Mouse (Mus musculus) olfactory bulb, adult 2 months (tissue): ENCODE measurements around the gene Stra6. TPM values are rescaled to one million over a fixed set of nuclear protein-coding genes. Genes with fewer than 3 reads are reported as not detected.
A peak's percentile ranks its signal among the peaks of the same experiment; 100 is the strongest.

Source experiments
- H3K27ac ChIP-seq: fragments of 200-500 bp; 2 replicates; pipeline ENCODE4 v1.5.1; 2012; ENCODE audit warnings: low read depth, low read length; ENCODE audit not compliant: insufficient read depth
- H3K4me1 ChIP-seq: fragments of 200-500 bp; 2 replicates; pipeline ENCODE4 v1.6.1; 2012; ENCODE audit warnings: low read length; ENCODE audit not compliant: control insufficient read depth, insufficient read depth
- H3K4me3 ChIP-seq: fragments of 200-500 bp; 2 replicates; pipeline ENCODE4 v1.5.1; 2012; ENCODE audit warnings: mild to moderate bottlenecking, low read depth, low read length, moderate library complexity; ENCODE audit not compliant: insufficient read depth
- CTCF ChIP-seq: fragments of 200-500 bp; IDR thresholded peaks from 2 replicates; pipeline ENCODE4 v1.5.1; 2012; ENCODE audit warnings: low read depth, mild to moderate bottlenecking, low read length, moderate library complexity; ENCODE audit not compliant: insufficient read depth
- POLR2A ChIP-seq: fragments of 200-500 bp; IDR thresholded peaks from 2 replicates; pipeline ENCODE4 v1.6.1; 2012; ENCODE audit warnings: mild to moderate bottlenecking, low read depth, low read length, moderate library complexity; ENCODE audit not compliant: insufficient read depth
- WGBS: fragments of 180-500 bp; shearing (Covaris S2); methylation state at CpG from one replicate; pipeline ENCODE4 v1.1.7; 2018; 5-methylcytosine and 5-hydroxymethylcytosine counted together
- polyA plus RNA-seq: library from polyadenylated mRNA; stranded (reverse); fragments of >200 nt; gene quantifications from 2 replicates; pipeline ENCODE4 v1.2.4, GENCODE M21; 2012; ENCODE audit warnings: low replicate concordance; ENCODE audit not compliant: missing spikeins, insufficient read depth, insufficient read length

Stra6 gene
- polyA plus RNA-seq, 1 experiment, result not detected

DNA sequence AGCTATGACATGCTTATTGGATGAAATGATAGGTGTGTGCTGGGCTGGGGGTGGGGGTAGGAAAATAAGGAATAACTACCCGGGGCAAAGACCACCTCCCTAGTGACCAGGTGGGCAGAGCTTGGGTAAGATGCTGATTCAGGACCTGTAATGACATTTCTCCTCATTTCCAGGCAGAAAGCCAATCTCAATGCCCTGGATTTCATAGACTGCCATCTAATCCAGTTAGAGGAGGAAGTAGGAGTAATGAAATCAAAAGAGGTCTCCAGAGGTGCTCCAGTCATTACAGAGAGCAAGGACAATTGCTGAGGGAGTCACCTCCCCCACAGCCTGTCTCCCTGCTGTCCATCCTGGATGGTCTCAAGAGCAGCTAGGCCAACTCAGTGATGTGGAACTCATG is 3.7 kb upstream of the Stra6 start:
- Histone ChIP-seq H3K4me3 (no peak overlapping the region), H3K4me1 (peaks cover 30% of the 10 kb centered on the region), H3K27ac (no peak overlapping the region)
- WGBS, result 28% methylated on average over 1 of the region's 1 CpGs
- TF ChIP-seq POLR2A (no peak), CTCF (no peak)

DNA sequence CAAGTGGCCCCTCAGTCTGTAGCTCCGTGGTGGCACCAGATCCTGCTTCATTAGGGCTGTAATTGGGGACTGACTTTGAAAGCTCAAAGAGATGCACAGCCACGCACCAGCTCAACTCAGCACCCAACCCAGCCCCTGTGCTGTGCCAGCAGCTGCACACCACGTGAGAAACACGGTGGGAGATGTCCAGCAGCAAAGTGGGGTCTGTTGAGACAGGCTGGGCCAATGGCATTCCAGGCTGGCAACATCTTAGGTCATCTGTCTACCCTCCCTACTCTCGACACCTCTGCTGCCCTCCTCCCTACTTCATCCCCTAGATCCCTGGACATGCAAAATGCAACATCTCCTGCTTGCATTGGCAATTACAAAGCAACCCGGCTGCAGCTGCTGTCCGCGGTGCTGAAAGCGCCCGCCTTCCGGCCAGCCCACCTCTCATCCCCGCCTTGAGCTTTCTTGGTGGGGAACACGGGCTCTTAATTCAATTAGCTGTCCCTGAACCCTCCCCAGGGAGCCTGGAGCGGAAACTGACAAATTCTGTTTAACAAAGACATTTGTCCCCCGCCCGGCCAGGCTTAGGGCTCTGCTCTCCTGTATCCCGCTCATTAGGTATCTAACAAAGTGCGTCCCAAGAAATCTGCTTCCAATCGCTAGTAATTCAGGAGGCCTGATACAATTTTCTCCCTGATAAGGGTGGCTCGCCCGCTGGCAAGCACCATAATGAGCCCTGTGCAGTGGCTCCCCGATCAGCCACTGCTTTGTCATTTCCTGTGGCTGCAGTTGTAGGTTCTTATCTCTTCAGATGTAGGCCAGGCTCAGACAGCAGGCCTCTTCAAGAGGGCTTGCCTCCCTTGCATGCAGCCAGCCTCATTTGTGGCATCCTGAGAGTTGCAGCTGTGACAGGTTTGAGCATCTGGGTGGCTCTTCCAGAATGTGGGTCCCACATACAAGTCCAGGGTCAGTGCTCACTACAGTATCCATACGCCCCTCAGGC is 2.6 kb upstream of the Stra6 start:
- H3K4me1 ChIP-seq, result peaks cover 27% of the 10 kb centered on the region
- WGBS, result 39% methylated on average over 23 of the region's 23 CpGs
- peak overlapping the region; percentile 69 for H3K27ac ChIP-seq
- no peak for TF ChIP-seq CTCF
- TF ChIP-seq POLR2A, result no peak
- no peak overlapping the region for H3K4me3 ChIP-seq

DNA sequence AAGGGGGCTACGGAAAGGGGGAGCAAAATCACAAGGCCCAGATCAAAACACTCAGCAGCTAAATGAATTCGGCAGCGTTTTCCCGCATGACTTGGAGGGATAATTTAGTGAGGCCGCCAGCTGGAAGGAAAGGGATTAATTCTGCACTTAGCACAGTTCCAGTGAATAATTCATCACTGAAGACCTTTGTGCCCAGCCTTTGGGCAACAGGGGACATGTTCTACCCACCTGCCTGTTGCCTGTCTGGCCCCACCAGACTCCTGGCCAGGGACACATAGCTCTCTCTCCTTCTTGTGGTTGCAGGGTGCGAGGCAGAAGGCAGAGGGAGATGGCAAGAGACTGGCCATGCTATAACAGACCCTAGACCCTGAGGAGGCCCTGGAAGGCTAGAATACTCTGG is 1.9 kb downstream of the Stra6 start:
- no peak for TF ChIP-seq CTCF
- TF ChIP-seq POLR2A, result no peak
- 29% methylated on average over 6 of the region's 6 CpGs for WGBS
- Histone ChIP-seq H3K4me3 (no peak overlapping the region), H3K4me1 (peaks cover 29% of the 10 kb centered on the region), H3K27ac (no peak overlapping the region)

DNA sequence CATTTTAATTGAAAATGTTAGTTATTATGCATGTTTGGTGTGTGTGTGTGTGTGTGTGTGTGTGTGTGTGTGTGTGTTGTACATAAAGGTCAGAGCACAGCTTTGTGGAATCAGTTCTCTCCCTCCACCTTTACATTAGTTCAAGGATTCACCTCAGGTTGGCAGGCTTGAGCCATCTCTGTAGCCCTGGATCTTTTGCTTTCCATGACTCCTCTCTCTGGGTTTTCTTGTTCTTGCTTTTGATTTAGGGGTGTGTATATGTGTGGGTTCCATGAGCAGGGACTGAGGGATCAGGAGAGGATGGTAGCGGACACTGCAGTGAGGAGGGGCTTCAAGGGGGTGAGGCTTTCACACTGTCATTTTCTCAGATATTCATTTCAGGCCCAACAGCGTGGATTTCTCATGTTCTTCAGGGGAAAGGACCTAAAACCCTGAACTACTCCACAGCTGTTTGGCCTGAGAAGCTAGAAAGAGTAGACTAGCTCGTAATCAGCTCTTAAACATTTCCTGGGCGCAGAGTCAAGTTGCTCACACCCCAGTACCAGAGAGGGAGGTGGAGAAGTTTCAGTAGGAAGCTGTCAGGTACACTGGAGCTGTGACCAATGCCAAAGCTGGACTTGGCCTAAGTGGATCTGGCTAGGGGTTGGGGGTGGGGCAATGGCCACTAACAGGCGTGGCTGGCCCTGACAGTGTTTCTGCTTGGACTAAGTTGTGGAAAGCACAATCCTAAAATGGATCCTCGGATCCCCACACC is 2.6 kb downstream of the Stra6 start:
- H3K4me1 ChIP-seq, result peaks cover 23% of the 10 kb centered on the region
- TF ChIP-seq POLR2A, result no peak
- TF ChIP-seq CTCF, result no peak
- WGBS, result 56% methylated on average over 6 of the region's 6 CpGs
- no peak overlapping the region for H3K4me3 ChIP-seq
- H3K27ac ChIP-seq, result peak overlapping the region; percentile 0; the same call in 1 of the 2 replicates

DNA sequence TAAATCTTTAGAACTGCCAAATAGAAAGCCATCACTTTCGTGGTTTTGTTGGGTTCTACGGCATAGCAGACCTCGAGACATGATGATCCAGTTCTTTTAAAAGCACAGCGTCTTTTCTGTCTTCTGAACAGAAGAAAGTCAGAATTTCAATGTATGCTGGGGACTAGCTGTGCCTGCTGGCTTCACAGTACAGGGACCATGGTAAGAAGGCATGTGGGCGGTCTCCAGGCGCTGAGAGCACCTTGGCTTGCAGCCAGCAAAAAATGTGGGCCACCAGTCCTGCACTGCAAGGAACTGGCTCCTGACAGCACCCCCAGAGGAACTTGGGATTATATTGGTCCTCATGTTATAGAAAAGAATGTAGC is 3.1 kb downstream of the Stra6 start:
- WGBS, result 41% methylated on average over 6 of the region's 6 CpGs

DNA sequence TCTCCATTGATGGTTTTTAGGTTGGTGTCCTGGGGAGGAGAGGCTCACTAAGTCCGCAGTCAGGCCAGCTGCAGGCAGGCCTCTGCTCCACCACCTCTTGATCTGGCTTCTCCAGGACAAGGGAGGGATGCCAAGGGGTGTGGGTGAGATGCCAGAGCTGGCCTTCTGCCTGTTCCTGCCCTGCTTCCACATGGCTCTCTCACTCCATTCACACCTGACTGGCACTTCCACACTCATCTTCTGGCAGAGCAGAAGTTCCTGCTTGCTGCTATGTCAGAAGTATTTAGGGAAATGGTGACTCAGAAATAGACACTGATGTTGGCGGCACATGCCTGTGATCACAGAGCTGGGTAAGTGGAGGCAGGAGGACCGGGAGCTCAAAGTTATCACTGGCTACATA is 4.0 kb downstream of the Stra6 start:
- Histone ChIP-seq H3K4me1 (peaks cover 20% of the 10 kb centered on the region), H3K27ac (no peak overlapping the region), H3K4me3 (no peak overlapping the region)
- TF ChIP-seq POLR2A, result no peak
- WGBS, result 69% methylated on average over 3 of the region's 3 CpGs

More for the DNA sequence above, 3.1 kb downstream of the Stra6 start:
- H3K27ac ChIP-seq, result peak overlapping the region; percentile 0; the same call in 1 of the 2 replicates
- peaks cover 20% of the 10 kb centered on the region for H3K4me1 ChIP-seq
- H3K4me3 ChIP-seq, result no peak overlapping the region
- TF ChIP-seq POLR2A (no peak), CTCF (no peak)

DNA sequence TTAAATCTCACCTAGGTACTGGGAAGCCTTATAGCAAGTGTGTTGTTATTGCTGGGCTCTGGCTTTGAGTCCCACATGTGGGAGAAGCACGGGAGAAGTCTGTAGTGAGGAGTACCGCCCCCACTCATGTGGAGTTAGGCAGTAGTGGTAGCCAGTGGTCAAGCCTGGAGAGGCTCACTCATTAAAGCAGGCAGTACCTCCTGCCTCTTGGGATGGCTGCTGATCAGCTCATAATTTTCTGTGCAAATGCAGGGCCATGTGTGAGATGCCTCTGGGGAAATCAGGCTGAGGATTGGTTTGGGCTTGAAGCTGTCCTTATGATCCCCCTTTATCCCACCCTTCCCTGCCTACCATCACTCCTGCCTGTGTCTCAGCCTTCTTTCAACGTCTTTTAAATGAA is 11.0 kb downstream of the Stra6 start:
- Histone ChIP-seq H3K27ac (no peak overlapping the region), H3K4me3 (no peak overlapping the region), H3K4me1 (no peaks in the 10 kb centered on the region)
- WGBS, result 65% methylated on average over 3 of the region's 3 CpGs
- no peak for TF ChIP-seq POLR2A
- TF ChIP-seq CTCF, result no peak

DNA sequence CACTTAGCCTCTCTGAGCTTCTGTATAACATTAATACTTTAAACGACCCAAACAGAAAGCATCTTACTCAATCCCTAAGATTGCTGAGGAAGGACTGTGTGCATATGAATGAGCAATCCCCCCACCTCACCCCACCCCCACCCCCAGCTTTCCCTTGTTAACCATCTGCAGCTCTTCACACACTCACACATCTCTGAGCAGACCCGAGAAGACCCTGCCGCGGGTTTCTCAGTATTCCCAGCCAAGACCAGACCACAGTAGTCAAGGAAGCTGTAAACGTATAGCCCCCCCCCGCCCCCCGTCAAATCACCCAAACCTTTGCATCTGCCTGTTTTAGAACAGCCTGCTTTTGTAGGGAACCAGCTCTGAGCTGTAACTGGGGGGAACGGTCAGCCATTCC is 21.0 kb downstream of the Stra6 start:
- WGBS, result 14% methylated on average over 8 of the region's 8 CpGs
- TF ChIP-seq POLR2A, result no peak
- no peak for TF ChIP-seq CTCF
- Histone ChIP-seq H3K27ac (no peak overlapping the region), H3K4me1 (peaks cover 37% of the 10 kb centered on the region), H3K4me3 (no peak overlapping the region)

DNA sequence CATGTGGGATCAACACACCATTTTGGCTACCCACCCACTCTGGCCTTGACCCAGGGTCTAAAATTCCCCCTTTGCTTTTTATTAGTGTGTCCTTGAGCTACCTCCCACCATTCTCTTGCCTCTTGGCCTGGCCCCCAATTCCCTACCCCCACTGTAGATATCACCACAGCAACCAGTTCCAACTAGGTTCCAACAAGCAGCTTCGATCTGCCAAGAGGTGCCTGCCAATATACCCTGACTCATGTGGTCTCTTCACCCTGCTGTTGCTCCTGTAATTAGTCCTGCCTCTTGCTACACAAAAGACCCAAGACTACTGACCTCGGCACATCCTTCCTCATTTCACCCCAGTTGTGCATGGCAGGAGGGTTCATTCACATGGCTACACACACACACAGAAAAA is 21.5 kb downstream of the Stra6 start:
- H3K4me1 ChIP-seq, result peaks cover 37% of the 10 kb centered on the region
- H3K4me3 ChIP-seq, result no peak overlapping the region
- 19% methylated on average over 2 of the region's 2 CpGs for WGBS
- no peak overlapping the region for H3K27ac ChIP-seq
- no peak for TF ChIP-seq CTCF
- no peak for TF ChIP-seq POLR2A
